Mouse (Mus musculus) heart, postnatal 0 days (tissue): Measurements from ENCODE around the gene Obp2a. TPM values are rescaled to one million over a fixed set of nuclear protein-coding genes. Genes with fewer than 3 reads are reported as not detected.
"Not testable (repeated sequence)": the region's sequence is repeated elsewhere in the genome, so short reads cannot be mapped to it uniquely, and the experiment has no call there.

Experiments used
- ATAC-seq: fragments of 200-750 bp; cut with Nextera tagmentation; 2 replicates; pipeline ENCODE4 v1.8.0; 2017; ENCODE audit warnings: low read depth, moderate number of reproducible peaks, moderate library complexity; ENCODE audit not compliant: insufficient read depth
- DNase-seq: peaks from one replicate; pipeline ENCODE4 v3.0.0-alpha.2; 2016; ENCODE audit warnings: low spot score
- H3K27ac ChIP-seq: fragments of 300-500 bp; sonication (generic); 2 replicates; pipeline ENCODE4 v1.5.1; 2014; ENCODE audit warnings: low read depth, mild to moderate bottlenecking
- H3K27me3 ChIP-seq: fragments of 300-500 bp; sonication (generic); 2 replicates; pipeline ENCODE4 v1.6.1; 2014; ENCODE audit warnings: low read length, mixed read lengths; ENCODE audit not compliant: control insufficient read depth, insufficient read depth
- H3K36me3 ChIP-seq: fragments of 300-500 bp; sonication (generic); replicated peaks from 2 replicates; pipeline ENCODE4 v1.6.1; 2014; ENCODE audit warnings: low read length, mixed read lengths; ENCODE audit not compliant: control insufficient read depth, insufficient read depth
- H3K4me1 ChIP-seq: fragments of 300-500 bp; sonication (generic); 2 replicates; pipeline ENCODE4 v1.6.1; 2014; ENCODE audit warnings: antibody characterized with exemption; ENCODE audit not compliant: control insufficient read depth, insufficient read depth
- H3K4me2 ChIP-seq: fragments of 300-500 bp; sonication (generic); 2 replicates; pipeline ENCODE4 v1.6.1; 2014; ENCODE audit warnings: low read depth, mild to moderate bottlenecking, low read length, moderate library complexity
- H3K4me3 ChIP-seq: fragments of 300-500 bp; sonication (generic); 2 replicates; pipeline ENCODE4 v1.5.1; 2014; ENCODE audit warnings: low read depth, low read length
- H3K9ac ChIP-seq: fragments of 300-500 bp; sonication (generic); replicated peaks from 2 replicates; pipeline ENCODE4 v1.6.1; 2014; ENCODE audit warnings: low read depth, low read length, mixed read lengths
- H3K9me3 ChIP-seq: fragments of 300-500 bp; sonication (generic); replicated peaks from 2 replicates; pipeline ENCODE4 v1.6.1; 2016; ENCODE audit warnings: low read length; ENCODE audit not compliant: control insufficient read depth
- CTCF ChIP-seq: IDR thresholded peaks from 2 replicates; pipeline ENCODE4 v1.5.1; 2016; ENCODE audit warnings: antibody characterized with exemption, control low read depth, low read depth
- EP300 ChIP-seq: IDR thresholded peaks from 2 replicates; pipeline ENCODE4 v1.6.1; 2016; ENCODE audit warnings: antibody characterized with exemption, low read depth
- WGBS: fragments of 180-500 bp; shearing (Covaris S2); extraction: QIAGEN DNeasy Blood & Tissue Kit; methylation state at CpG from one replicate; pipeline ENCODE4 v1.1.7; 2014; 5-methylcytosine and 5-hydroxymethylcytosine counted together
- polyA plus RNA-seq: library from polyadenylated mRNA; unstranded; fragments of >200 nt; fragmentation: Nextera tagmentation; extraction: Ambion mirVana; gene quantifications from 2 replicates; pipeline ENCODE4 v1.2.1, GENCODE M21; 2015
- total RNA-seq: library from RNA; depleted of rRNA; stranded (reverse); fragments of >200 nt; gene quantifications from 2 replicates; pipeline ENCODE4 v1.2.3, GENCODE M21; 2014; ENCODE audit warnings: low replicate concordance

The Obp2a gene
- total and polyA plus RNA-seq, 2 experiments from 2014 or later, result not detected

- ATAC-seq (no peak), DNase-seq (no peak)
- no peak overlapping the region for H3K9ac ChIP-seq
- H3K27me3 ChIP-seq, result no peaks in the 10 kb centered on the region
- TF ChIP-seq CTCF (no peak), EP300 (no peak)
- H3K4me1 ChIP-seq, result no peaks in the 10 kb centered on the region
- H3K4me2 ChIP-seq, result no peak overlapping the region
- H3K36me3 ChIP-seq, result no peaks in the 10 kb centered on the region
- 72% methylated on average over 5 of the region's 5 CpGs for WGBS
- H3K4me3 ChIP-seq, result no peak overlapping the region
- H3K27ac ChIP-seq, result no peak overlapping the region
- H3K9me3 ChIP-seq, result no peaks in the 10 kb centered on the region
Measured at GRCm38 (mm10) chr2:25701001-25701400, 1.2 kb downstream of the Obp2a start.

- TF ChIP-seq CTCF, result no peak
- no peak for TF ChIP-seq EP300
- peaks cover 8% of the 10 kb centered on the region; the same call in 1 of the 2 replicates for H3K4me1 ChIP-seq
- H3K27ac ChIP-seq, result no peak overlapping the region
- H3K9ac ChIP-seq, result no peak overlapping the region
- WGBS, result 38% methylated on average over 4 of the region's 4 CpGs
- ATAC-seq, result no peak
- no peaks in the 10 kb centered on the region for H3K36me3 ChIP-seq
- no peak overlapping the region for H3K4me3 ChIP-seq
- no peak for DNase-seq
- no peaks in the 10 kb centered on the region for H3K9me3 ChIP-seq
- H3K27me3 ChIP-seq, result no peaks in the 10 kb centered on the region
- no peak overlapping the region for H3K4me2 ChIP-seq
Measured at GRCm38 (mm10) chr2:25703706-25704105, 3.9 kb downstream of the Obp2a start.

DNA sequence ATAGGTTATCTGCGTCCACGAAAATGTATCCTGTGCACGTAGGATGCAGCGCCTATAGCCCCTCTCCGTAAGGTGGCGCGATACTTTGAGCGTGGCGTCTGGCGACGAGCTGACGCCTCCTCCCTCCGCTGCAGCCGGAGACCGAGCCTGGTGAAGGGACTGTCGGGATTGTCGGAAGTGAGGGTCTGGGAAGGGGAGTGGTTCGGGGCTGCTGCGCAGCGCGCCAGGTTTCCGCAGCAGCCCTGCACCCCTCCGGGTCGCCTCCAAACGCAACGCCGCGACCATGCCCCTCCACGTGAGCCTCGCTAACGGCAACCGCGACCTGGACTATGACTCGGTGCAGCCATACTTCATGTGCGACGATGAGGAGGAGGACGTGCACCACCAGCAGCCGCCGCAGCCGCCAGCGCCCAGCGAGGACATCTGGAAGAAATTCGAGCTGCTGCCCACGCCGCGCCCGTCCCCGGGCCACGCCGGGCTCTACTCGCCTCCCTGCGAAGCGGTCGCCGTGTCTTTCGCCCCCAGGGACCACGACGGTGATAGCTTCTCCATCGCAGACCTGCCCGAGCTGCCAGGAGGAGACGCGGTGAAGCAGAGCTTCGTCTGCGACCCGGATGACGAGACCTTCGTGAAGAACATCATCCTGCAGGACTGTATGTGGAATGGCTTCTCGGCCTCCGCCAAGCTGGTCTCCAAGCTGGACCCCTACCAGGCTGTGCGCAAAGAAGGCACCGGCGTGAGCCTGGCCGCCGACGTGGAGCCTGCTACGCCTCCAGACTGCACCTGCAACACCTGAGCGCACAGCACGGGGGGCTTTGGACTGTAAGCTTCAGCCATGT, 7.0 kb downstream of the Obp2a start, which contains the start of gene Bmyc:
TSS of gene Bmyc (plus strand) at position 97 of the 839 bp plus-strand sequence.
- WGBS, result under 1% methylated on average over 76 of the region's 78 CpGs
- TF ChIP-seq CTCF, result peak; percentile 70
- no peak for TF ChIP-seq EP300
- ATAC-seq, result peak; percentile 89

GRCm38 (mm10) chr2:25708121-25708520, 8.3 kb downstream of the Obp2a start:
- no peaks in the 10 kb centered on the region for H3K27me3 ChIP-seq
- no peak overlapping the region for H3K4me3 ChIP-seq
- H3K9ac ChIP-seq, result no peak overlapping the region
- peak; percentile 19 for DNase-seq
- TF ChIP-seq EP300 (no peak), CTCF (no peak)
- H3K4me2 ChIP-seq, result no peak overlapping the region; the same call in 1 of the 2 replicates
- H3K9me3 ChIP-seq, result no peaks in the 10 kb centered on the region
- 63% methylated on average over 2 of the region's 2 CpGs for WGBS
- no peak for ATAC-seq
- H3K27ac ChIP-seq, result no peak overlapping the region
- no peaks in the 10 kb centered on the region for H3K36me3 ChIP-seq
- H3K4me1 ChIP-seq, result peaks cover 8% of the 10 kb centered on the region; the same call in 1 of the 2 replicates

More for the DNA sequence above, 7.0 kb downstream of the Obp2a start, which contains the start of gene Bmyc:
- H3K36me3 ChIP-seq, result no peaks in the 10 kb centered on the region
- peak; percentile 75 for DNase-seq
- peaks cover 8% of the 10 kb centered on the region; the same call in 1 of the 2 replicates for H3K4me1 ChIP-seq
- H3K4me2 ChIP-seq, result peak within 1 kb of the TSS; percentile 96
- H3K9ac ChIP-seq, result peak within 1 kb of the TSS; percentile 69
- H3K27ac ChIP-seq, result peak within 1 kb of the TSS; percentile 48; the same call in 1 of the 2 replicates
- peak within 1 kb of the TSS; percentile 76 for H3K4me3 ChIP-seq
- H3K9me3 ChIP-seq, result no peaks in the 10 kb centered on the region
- no peaks in the 10 kb centered on the region for H3K27me3 ChIP-seq

DNA sequence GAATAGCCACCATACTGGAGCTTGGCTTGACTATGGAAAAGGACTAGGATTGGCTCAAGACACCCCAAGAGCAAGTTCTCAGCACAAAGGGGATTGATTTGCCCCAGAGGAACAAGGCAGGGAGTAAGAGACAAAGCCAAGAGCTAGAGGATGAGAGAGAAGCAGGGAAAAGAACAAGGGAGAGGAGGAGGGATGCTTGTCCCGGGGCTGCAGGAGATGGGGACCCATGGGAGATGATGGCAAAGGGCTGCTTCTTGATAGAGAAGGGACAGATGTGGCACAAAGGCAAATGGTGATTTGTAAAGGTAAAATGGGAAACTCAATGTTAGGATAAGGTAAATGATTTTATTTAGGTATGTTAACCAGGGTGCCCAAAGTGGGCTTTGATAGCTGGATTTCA, 9.2 kb downstream of the Obp2a start:
- H3K27me3 ChIP-seq, H3K4me3 ChIP-seq, H3K36me3 ChIP-seq, H3K9ac ChIP-seq, H3K9me3 ChIP-seq, H3K4me1 ChIP-seq, H3K27ac ChIP-seq, DNase-seq, H3K4me2 ChIP-seq, ATAC-seq: not testable (repeated sequence)
- WGBS, result 90% methylated on average over 1 of the region's 1 CpGs

DNA sequence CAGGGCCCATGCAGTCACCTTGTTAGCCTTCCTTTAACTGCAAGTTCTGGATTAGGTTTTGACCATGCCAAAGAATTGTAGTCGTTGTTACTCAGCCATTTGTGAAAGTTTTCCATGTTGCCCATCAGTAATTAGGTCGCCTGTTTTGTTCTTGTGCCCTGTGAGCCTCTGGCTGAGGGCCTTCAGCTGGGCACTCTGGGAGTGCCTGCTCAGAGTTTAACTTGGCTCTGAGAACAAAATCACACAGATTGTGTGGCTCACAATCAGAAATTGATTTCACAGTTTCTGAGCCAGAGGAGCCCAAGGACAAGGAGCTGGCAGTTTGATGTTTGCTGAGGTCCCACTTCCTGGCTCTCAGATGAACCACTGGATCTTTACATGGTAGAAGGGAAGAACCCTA, 9.9 kb downstream of the Obp2a start:
- H3K4me3 ChIP-seq, ATAC-seq, H3K27ac ChIP-seq, H3K9me3 ChIP-seq, H3K9ac ChIP-seq, H3K27me3 ChIP-seq, H3K36me3 ChIP-seq, H3K4me1 ChIP-seq, DNase-seq, H3K4me2 ChIP-seq: not testable (repeated sequence)
- 68% methylated on average over 2 of the region's 2 CpGs for WGBS

DNA sequence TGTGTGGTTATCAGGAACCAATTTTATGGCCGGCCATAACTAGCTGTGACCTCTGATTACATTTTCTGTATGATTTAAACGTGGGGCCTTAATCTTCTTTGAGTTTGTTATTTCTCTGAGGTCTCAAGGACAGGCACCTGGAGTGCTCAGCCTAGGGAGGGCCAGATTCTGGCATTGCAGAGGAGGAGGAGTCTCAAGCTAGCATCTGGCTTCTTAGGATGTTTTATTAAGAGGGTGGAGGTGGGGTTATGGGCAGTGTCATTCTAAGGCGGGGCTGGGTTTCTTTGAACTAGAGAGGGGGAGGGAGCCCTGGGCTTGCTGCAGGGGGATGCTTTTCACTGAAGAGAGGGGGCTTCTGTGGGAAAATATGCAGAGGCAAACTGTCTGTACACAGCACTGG, 11.8 kb downstream of the Obp2a start:
- not testable (repeated sequence) for ATAC-seq, H3K27me3 ChIP-seq, H3K36me3 ChIP-seq, H3K4me3 ChIP-seq, DNase-seq, H3K9me3 ChIP-seq, H3K27ac ChIP-seq, H3K4me1 ChIP-seq, H3K4me2 ChIP-seq, H3K9ac ChIP-seq
- 14% methylated on average over 3 of the region's 3 CpGs for WGBS
